Mouse (Mus musculus) lung, postnatal 0 days (tissue): ENCODE data around the gene Xcr1. TPM values are rescaled to one million over a fixed set of nuclear protein-coding genes. Genes with fewer than 3 reads are reported as not detected.

Source experiments
- ATAC-seq: fragments of 200-750 bp; cut with Nextera tagmentation; 2 replicates; pipeline ENCODE4 v1.8.0; 2017; ENCODE audit warnings: moderate library complexity
- DNase-seq: peaks from one replicate; pipeline ENCODE4 v3.0.0-alpha.2; 2016; ENCODE audit warnings: low spot score
- H3K27ac ChIP-seq: fragments of 300-500 bp; sonication (generic); 2 replicates; pipeline ENCODE4 v1.5.1; 2014; ENCODE audit warnings: antibody characterized with exemption, mild to moderate bottlenecking, low read length, mixed read lengths
- H3K27me3 ChIP-seq: fragments of 300-500 bp; sonication (generic); replicated peaks from 2 replicates; pipeline ENCODE4 v1.6.1; 2014; ENCODE audit warnings: low read length, mixed read lengths; ENCODE audit not compliant: insufficient read depth
- H3K36me3 ChIP-seq: fragments of 300-500 bp; sonication (generic); 2 replicates; pipeline ENCODE4 v1.6.1; 2014; ENCODE audit warnings: low read length, mixed read lengths; ENCODE audit not compliant: insufficient read depth
- H3K4me1 ChIP-seq: fragments of 300-500 bp; sonication (generic); 2 replicates; pipeline ENCODE4 v1.6.1; 2014; ENCODE audit warnings: antibody characterized with exemption, low read depth, low read length, mixed read lengths; ENCODE audit not compliant: insufficient read depth
- H3K4me2 ChIP-seq: fragments of 300-500 bp; sonication (generic); replicated peaks from 2 replicates; pipeline ENCODE4 v1.6.1; 2014; ENCODE audit warnings: low read depth, mild to moderate bottlenecking, low read length, moderate library complexity, mixed read lengths
- H3K4me3 ChIP-seq: fragments of 300-500 bp; sonication (generic); 2 replicates; pipeline ENCODE4 v1.5.1; 2014; ENCODE audit warnings: low read depth, low read length
- H3K9ac ChIP-seq: fragments of 300-500 bp; sonication (generic); replicated peaks from 2 replicates; pipeline ENCODE4 v1.6.1; 2014; ENCODE audit warnings: low read depth, mild to moderate bottlenecking
- H3K9me3 ChIP-seq: fragments of 300-500 bp; sonication (generic); 2 replicates; pipeline ENCODE4 v1.6.1; 2016; ENCODE audit warnings: low read length, mixed read lengths
- CTCF ChIP-seq: IDR thresholded peaks from 2 replicates; pipeline ENCODE4 v1.5.1; 2016; ENCODE audit warnings: antibody characterized with exemption, mild to moderate bottlenecking
- EP300 ChIP-seq: IDR thresholded peaks from 2 replicates; pipeline ENCODE4 v1.6.1; 2016; ENCODE audit warnings: antibody characterized with exemption, mild to moderate bottlenecking, control low read depth
- WGBS: fragments of 180-500 bp; shearing (Covaris S2); extraction: QIAGEN DNeasy Blood & Tissue Kit; methylation state at CpG from one replicate; pipeline ENCODE4 v1.1.7; 2014; 5-methylcytosine and 5-hydroxymethylcytosine counted together
- polyA plus RNA-seq: library from polyadenylated mRNA; unstranded; fragments of >200 nt; fragmentation: Nextera tagmentation; extraction: Ambion mirVana; gene quantifications from 2 replicates; pipeline ENCODE4 v1.2.1, GENCODE M21; 2015

The Xcr1 gene
- polyA plus RNA-seq, 1 experiment from 2014 or later = 0.06 TPM

DNA sequence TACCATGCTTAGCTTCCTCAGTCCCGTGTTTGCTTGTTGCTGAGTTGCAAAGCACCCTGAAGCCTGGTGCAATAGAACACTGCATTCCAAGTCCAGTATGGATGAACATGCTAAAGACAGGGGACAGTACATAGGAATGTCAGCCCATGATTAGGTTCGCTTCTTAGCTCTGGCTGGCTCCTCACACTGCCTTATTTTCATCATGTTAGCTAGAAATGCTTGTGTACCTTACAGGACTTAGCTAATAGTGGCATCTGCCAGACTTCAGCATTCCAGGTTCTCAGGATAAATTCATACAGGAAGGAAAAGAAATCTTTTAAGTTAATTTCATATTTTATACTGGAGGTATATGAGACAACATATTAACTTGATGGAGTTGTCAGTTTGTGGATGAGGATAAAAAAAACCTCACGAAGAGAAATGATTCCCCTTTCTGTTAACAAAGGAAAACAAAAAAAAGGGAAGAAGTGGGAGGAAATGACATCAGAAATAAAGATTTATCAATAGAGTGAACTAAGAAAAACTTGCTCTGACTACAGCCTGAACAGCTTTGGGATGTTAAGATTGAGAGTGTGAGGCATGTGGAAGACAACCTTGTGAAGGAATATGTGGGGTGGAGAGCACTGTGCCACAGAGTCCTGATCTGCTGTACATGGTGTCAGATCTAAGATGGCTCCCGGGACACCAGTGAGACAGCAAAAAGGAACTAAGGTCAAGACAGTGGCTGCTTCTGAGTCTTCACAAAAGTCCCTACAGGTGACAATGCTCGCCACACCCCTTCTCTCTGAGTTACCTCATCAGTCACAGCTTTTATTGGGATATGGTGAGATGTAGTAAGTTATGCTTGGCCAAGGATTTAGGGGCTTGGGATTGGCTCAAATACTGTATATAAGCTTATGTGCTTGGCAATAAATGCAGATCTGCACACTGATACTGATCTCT lies 9.1 kb downstream of the Xcr1 start:
- no peaks in the 10 kb centered on the region for H3K27me3 ChIP-seq
- no peaks in the 10 kb centered on the region for H3K36me3 ChIP-seq
- DNase-seq (peak; percentile 27), ATAC-seq (no peak)
- 60% methylated on average over 5 of the region's 5 CpGs for WGBS
- TF ChIP-seq EP300 = 0 out of 2 replicates have a peak, but pooled peaks have one; percentile 33
- no peak for TF ChIP-seq CTCF
- H3K9me3 ChIP-seq = no peaks in the 10 kb centered on the region
- H3K9ac ChIP-seq = no peak overlapping the region
- peak overlapping the region; percentile 12; the same call in 1 of the 2 replicates for H3K4me3 ChIP-seq
- H3K4me1 ChIP-seq = peaks cover 5% of the 10 kb centered on the region; the same call in 1 of the 2 replicates
- peak overlapping the region; percentile 45 for H3K27ac ChIP-seq
- peak overlapping the region; percentile 36 for H3K4me2 ChIP-seq

DNA sequence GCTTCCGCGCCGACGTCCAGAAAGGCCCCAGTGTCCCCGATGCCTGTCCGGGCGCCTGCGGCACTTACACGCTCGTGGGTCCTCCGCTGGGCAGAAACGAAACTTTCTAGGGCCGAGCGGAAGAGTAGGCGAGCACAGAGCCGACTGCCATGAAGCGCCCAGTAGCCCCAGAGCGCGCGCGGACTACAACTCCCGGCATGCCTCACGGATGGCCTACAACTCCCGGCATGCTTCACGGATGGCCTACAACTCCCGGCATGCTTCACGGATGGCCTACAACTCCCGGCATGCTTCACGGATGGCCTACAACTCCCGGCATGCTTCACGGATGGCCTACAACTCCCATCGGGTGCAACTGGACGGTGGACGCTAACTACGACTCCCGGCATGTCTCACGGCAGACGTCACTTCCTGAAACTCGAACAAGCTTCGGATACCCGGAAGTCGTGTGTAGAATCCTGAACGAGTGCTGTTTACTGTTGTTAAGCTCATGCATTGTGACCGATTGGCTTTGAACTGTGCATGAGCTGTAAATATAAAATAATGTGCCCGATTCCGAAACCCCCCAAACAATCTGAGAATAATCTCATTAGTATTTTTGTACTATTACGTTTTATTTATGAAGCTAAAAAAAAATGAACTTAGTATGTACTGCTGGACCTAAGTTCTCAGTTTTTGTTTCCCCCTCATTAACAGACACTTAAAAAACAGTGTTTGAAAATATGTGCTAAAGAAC lies 9.9 kb downstream of the Xcr1 start, which contains the start of gene Fyco1:
TSS of gene Fyco1 (minus strand) at position 187 of the 736 bp plus-strand sequence.
- H3K9me3 ChIP-seq = no peaks in the 10 kb centered on the region
- WGBS = 1% methylated on average over 45 of the region's 47 CpGs
- H3K4me2 ChIP-seq = peak within 1 kb of the TSS; percentile 58
- H3K4me3 ChIP-seq = peak within 1 kb of the TSS; percentile 79
- H3K9ac ChIP-seq = peak within 1 kb of the TSS; percentile 84
- TF ChIP-seq CTCF (no peak), EP300 (no peak; the same call in 1 of the 2 replicates)
- H3K27me3 ChIP-seq = no peaks in the 10 kb centered on the region
- peak within 1 kb of the TSS; percentile 99 for H3K27ac ChIP-seq
- ATAC-seq (peak; percentile 95), DNase-seq (peak; percentile 100)
- peaks cover 5% of the 10 kb centered on the region; the same call in 1 of the 2 replicates for H3K4me1 ChIP-seq
- no peaks in the 10 kb centered on the region for H3K36me3 ChIP-seq

DNA sequence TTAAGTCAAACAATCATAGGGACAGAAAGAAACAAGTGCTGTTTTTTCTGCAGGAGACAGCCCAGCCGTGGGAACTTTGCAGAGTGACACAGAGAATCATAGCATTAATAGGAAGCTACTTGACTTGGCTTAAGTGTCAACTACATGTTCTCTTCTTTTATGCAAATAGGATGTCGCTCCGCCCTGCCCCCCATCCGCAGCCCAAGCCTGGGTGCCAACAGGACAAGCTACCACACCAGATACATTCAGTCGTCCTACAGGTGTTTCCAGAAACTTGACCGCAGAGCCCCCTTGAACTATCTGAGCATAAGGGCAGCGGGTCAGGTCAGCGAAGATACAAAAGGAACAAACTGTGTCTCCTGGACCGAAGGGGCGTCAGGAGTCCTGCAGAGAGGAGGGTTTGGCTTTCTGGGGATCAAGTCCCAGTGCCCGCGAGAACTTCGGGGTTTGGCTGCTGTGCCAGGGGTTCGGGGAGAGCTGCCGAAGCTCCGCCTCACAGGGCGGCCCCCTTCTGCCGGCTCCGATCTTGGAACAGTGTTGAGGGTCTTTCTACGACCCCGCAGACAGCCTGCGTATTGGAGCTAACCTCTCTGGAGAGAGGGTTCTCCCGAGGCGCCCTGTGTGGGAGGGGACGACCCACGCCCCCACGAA lies 10.6 kb downstream of the Xcr1 start:
- H3K4me1 ChIP-seq = peaks cover 5% of the 10 kb centered on the region; the same call in 1 of the 2 replicates
- 0% methylated on average over 27 of the region's 27 CpGs for WGBS
- DNase-seq = peak; percentile 89
- no peaks in the 10 kb centered on the region for H3K9me3 ChIP-seq
- H3K4me3 ChIP-seq = peak overlapping the region; percentile 79
- H3K36me3 ChIP-seq = no peaks in the 10 kb centered on the region
- peak overlapping the region; percentile 58 for H3K4me2 ChIP-seq
- no peak for TF ChIP-seq CTCF
- TF ChIP-seq EP300 = peak; percentile 46
- peak overlapping the region; percentile 84 for H3K9ac ChIP-seq
- no peaks in the 10 kb centered on the region for H3K27me3 ChIP-seq
- H3K27ac ChIP-seq = peak overlapping the region; percentile 99
- peak; percentile 58 for ATAC-seq

DNA sequence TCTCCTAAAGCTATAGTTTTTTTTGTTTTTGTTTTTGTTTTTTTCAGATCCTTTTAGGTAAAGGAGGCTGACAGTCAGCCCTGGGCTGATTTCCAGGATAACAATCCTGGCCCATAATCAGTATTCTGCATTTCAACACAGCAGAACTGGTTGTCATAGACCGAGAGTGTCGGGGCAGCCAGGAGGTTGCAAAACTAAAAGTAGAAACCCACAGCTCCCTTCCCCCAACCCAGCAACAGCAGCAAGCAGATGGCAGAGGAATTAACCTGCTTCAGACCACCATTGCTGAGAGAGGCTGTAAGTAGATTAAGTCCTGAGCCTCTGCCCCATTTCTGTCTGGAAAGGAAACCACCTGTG lies 11.1 kb downstream of the Xcr1 start:
- H3K4me3 ChIP-seq = peak overlapping the region; percentile 79
- no peaks in the 10 kb centered on the region for H3K36me3 ChIP-seq
- H3K27ac ChIP-seq = peak overlapping the region; percentile 99
- no peak for TF ChIP-seq CTCF
- TF ChIP-seq EP300 = peak; percentile 64
- peak; percentile 24 for ATAC-seq
- peaks cover 5% of the 10 kb centered on the region; the same call in 1 of the 2 replicates for H3K4me1 ChIP-seq
- peak overlapping the region; percentile 58 for H3K4me2 ChIP-seq
- no peaks in the 10 kb centered on the region for H3K27me3 ChIP-seq
- peak; percentile 87 for DNase-seq
- 0% methylated on average over 2 of the region's 2 CpGs for WGBS
- H3K9me3 ChIP-seq = no peaks in the 10 kb centered on the region
- peak overlapping the region; percentile 84 for H3K9ac ChIP-seq

DNA sequence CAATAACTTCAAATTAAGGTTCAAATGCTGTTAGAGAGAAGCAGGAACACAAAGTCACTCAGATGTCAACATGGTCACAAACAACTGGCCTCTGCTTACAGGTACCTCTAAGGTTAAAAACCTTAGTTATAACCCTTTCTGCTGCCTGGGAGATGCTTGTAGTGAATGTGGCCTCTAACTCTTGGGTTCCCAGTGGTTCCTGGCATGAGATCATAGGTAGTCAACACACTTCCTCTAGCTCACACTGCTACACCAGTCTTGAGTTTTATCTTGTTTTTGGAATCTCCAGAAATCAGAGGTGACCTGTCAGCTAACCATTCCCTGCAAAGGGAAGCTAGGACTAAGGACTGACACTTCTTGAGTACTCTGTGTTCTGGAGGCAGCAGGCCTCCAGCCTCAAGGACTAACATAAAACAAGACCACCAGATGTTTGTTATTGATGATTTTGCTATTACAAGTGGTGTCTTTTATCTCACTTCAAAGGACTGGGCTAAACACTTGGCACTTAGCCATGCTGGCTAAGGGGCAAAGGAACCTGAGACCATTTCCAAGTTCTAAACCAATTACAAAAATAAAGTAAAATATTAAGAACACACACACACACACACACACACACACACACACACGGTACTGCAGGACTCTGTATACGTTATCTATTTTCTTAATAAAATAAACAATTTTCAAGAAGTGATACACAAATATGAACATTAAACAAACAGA lies 11.7 kb downstream of the Xcr1 start:
- peaks cover 5% of the 10 kb centered on the region; the same call in 1 of the 2 replicates for H3K4me1 ChIP-seq
- H3K36me3 ChIP-seq = no peaks in the 10 kb centered on the region
- TF ChIP-seq EP300 (no peak), CTCF (no peak)
- H3K4me3 ChIP-seq = peak overlapping the region; percentile 79; the same call in 1 of the 2 replicates
- no peak overlapping the region for H3K9ac ChIP-seq
- WGBS = 22% methylated on average over 2 of the region's 2 CpGs
- no peaks in the 10 kb centered on the region for H3K9me3 ChIP-seq
- ATAC-seq (no peak), DNase-seq (peak; percentile 37)
- H3K27me3 ChIP-seq = no peaks in the 10 kb centered on the region
- H3K27ac ChIP-seq = peak overlapping the region; percentile 99
- H3K4me2 ChIP-seq = peak overlapping the region; percentile 58; the same call in 1 of the 2 replicates
